Mouse (Mus musculus) E14TG2a.4 (cell line): ENCODE data around the gene Rnft2.

Experiments
- CTCF ChIP-seq: conservative IDR thresholded peaks from 2 replicates; pipeline ENCODE4 v1.5.1; 2014; ENCODE audit warnings: low read length
- POU5F1 ChIP-seq: IDR thresholded peaks from 2 replicates; pipeline ENCODE4 v1.6.1; 2014; ENCODE audit warnings: low read length, borderline replicate concordance

- no peak for TF ChIP-seq CTCF
- no peak for TF ChIP-seq POU5F1
These were observed 30.9 kb downstream of the Rnft2 start for GRCm38 (mm10) chr5:118214012-118214411.
